Mouse (Mus musculus): ENCODE results near the gene Zfp687. TPM values are rescaled to one million over a fixed set of nuclear protein-coding genes. Genes with fewer than 3 reads are reported as not detected.
"Not testable (repeated sequence)": the region's sequence is repeated elsewhere in the genome, so short reads cannot be mapped to it uniquely, and the experiment has no call there.

Zfp687 gene
- total RNA-seq (2015; ENCODE audit: low replicate concordance) (7.9 and 26.0 TPM in 2 replicates), total RNA-seq (2017; ENCODE audit: low replicate concordance) (6.6 and 8.1 TPM in 2 replicates)

GRCm38 (mm10) chr3:95015337-95015872, at the start of gene Zfp687:
TSS of gene Zfp687 (minus strand) at chr3:95015448.
- ATAC-seq (replicated peaks; ENCODE audit: low FRiP score, poor library complexity, severe bottlenecking), result peak; percentile 86

- ATAC-seq (replicated peaks; ENCODE audit: low FRiP score, poor library complexity, severe bottlenecking), result no peak
Measured at GRCm38 (mm10) chr3:95063741-95064140, 48.5 kb upstream of the Zfp687 start.

GRCm38 (mm10) chr3:95058078-95058477, 42.8 kb upstream of the Zfp687 start:
- no peak for ATAC-seq (replicated peaks; ENCODE audit: low FRiP score, poor library complexity, severe bottlenecking)

GRCm38 (mm10) chr3:95056275-95056674, 41.0 kb upstream of the Zfp687 start:
- ATAC-seq (replicated peaks; ENCODE audit: low FRiP score, poor library complexity, severe bottlenecking), result peak; percentile 74

- peak; percentile 39; the same call in 1 of the 2 replicates for ATAC-seq (replicated peaks; ENCODE audit: low FRiP score, poor library complexity, severe bottlenecking)
Measured at GRCm38 (mm10) chr3:95054481-95055260, 39.4 kb upstream of the Zfp687 start.

- peak; percentile 75 for ATAC-seq (replicated peaks; ENCODE audit: low FRiP score, poor library complexity, severe bottlenecking)
Measured at GRCm38 (mm10) chr3:95053701-95054100, 38.5 kb upstream of the Zfp687 start.

- ATAC-seq (replicated peaks; ENCODE audit: low FRiP score, poor library complexity, severe bottlenecking), result peak; percentile 77
Measured at GRCm38 (mm10) chr3:95052959-95053358, 37.7 kb upstream of the Zfp687 start.

- no peak for ATAC-seq (replicated peaks; ENCODE audit: low FRiP score, poor library complexity, severe bottlenecking)
Measured at GRCm38 (mm10) chr3:95047914-95048313, 32.7 kb upstream of the Zfp687 start.

- ATAC-seq (replicated peaks; ENCODE audit: low FRiP score, poor library complexity, severe bottlenecking), result no peak
Measured at GRCm38 (mm10) chr3:95046462-95047057, 31.3 kb upstream of the Zfp687 start.

- no peak for ATAC-seq (replicated peaks; ENCODE audit: low FRiP score, poor library complexity, severe bottlenecking)
Measured at GRCm38 (mm10) chr3:95043251-95043650, 28.0 kb upstream of the Zfp687 start.

- peak; percentile 52 for ATAC-seq (replicated peaks; ENCODE audit: low FRiP score, poor library complexity, severe bottlenecking)
Measured at GRCm38 (mm10) chr3:95042838-95043229, 27.6 kb upstream of the Zfp687 start.

- ATAC-seq (replicated peaks; ENCODE audit: low FRiP score, poor library complexity, severe bottlenecking), result peak; percentile 98
Measured at GRCm38 (mm10) chr3:95042166-95042837, 27.1 kb upstream of the Zfp687 start, which contains the start of gene Psmd4. TSS of gene Psmd4 (minus strand) at chr3:95042614.

GRCm38 (mm10) chr3:95041625-95042024, 26.4 kb upstream of the Zfp687 start:
- no peak for ATAC-seq (replicated peaks; ENCODE audit: low FRiP score, poor library complexity, severe bottlenecking)

GRCm38 (mm10) chr3:95029953-95030352, 14.7 kb upstream of the Zfp687 start:
- ATAC-seq (replicated peaks; ENCODE audit: low FRiP score, poor library complexity, severe bottlenecking), result no peak

- ATAC-seq (replicated peaks; ENCODE audit: low FRiP score, poor library complexity, severe bottlenecking), result not testable (repeated sequence)
Measured at GRCm38 (mm10) chr3:95029291-95029827, 14.1 kb upstream of the Zfp687 start.

- no peak for ATAC-seq (replicated peaks; ENCODE audit: low FRiP score, poor library complexity, severe bottlenecking)
Measured at GRCm38 (mm10) chr3:95028603-95029002, 13.4 kb upstream of the Zfp687 start.

GRCm38 (mm10) chr3:95027701-95028100, 12.5 kb upstream of the Zfp687 start:
- ATAC-seq (replicated peaks; ENCODE audit: low FRiP score, poor library complexity, severe bottlenecking), result no peak

GRCm38 (mm10) chr3:95027057-95027645, 11.9 kb upstream of the Zfp687 start:
- no peak for ATAC-seq (replicated peaks; ENCODE audit: low FRiP score, poor library complexity, severe bottlenecking)

GRCm38 (mm10) chr3:95025202-95025601, 10.0 kb upstream of the Zfp687 start:
- no peak for ATAC-seq (replicated peaks; ENCODE audit: low FRiP score, poor library complexity, severe bottlenecking)

- no peak for ATAC-seq (replicated peaks; ENCODE audit: low FRiP score, poor library complexity, severe bottlenecking)
Measured at GRCm38 (mm10) chr3:95024551-95024950, 9.3 kb upstream of the Zfp687 start.

Measured in erythroid progenitor cell, adult 5-6 weeks (primary cell).